Mouse (Mus musculus): ENCODE measurements at regions not wholly inside any gene's neighbourhood (a gene's known extent, or its start where the extent isn't known, plus 50 kb on each side); places are given as distances from the start of the nearest gene placed in this dataset.
"Not testable (repeated sequence)": the region's sequence is repeated elsewhere in the genome, so short reads cannot be mapped to it uniquely, and the experiment has no call there.

GRCm38 (mm10) chr8:15628584-15628983 lies 582.7 kb upstream of the BB014433 start:
- no peak overlapping the region for H3K27ac ChIP-seq (ENCODE audit: control insufficient read depth, low read depth, low read length)
- no peaks in the 10 kb centered on the region for H3K36me3 ChIP-seq (ENCODE audit: control insufficient read depth in 1 of 2, insufficient read depth in 2 of 2, low read length in 2 of 2)
- DNase-seq (ENCODE audit: low read depth, low spot score): no peak
- H3K4me1 ChIP-seq (ENCODE audit: control insufficient read depth in 1 of 2, insufficient read depth in 2 of 2, low read length in 2 of 2): no peaks in the 10 kb centered on the region
- TF ChIP-seq TBP (IDR thresholded peaks at IDR 0.05; ENCODE audit: low read depth, low read length) (no peak), BHLHE40 (IDR thresholded peaks at IDR 0.05; ENCODE audit: borderline replicate concordance, low read depth, low read length) (no peak), POLR2AphosphoS2 (IDR thresholded peaks at IDR 0.05; ENCODE audit: low read length) (no peak), ELF1 (IDR thresholded peaks at IDR 0.05; ENCODE audit: low read depth, low read length) (no peak), MAFK (IDR thresholded peaks at IDR 0.05; ENCODE audit: borderline replicate concordance, low read depth, low read length) (no peak), ETS1 (IDR thresholded peaks at IDR 0.05; ENCODE audit: low read depth, low read length) (no peak), USF1 (IDR thresholded peaks at IDR 0.05; ENCODE audit: low read depth, low read length) (no peak)
- no peaks in the 10 kb centered on the region for H3K79me2 ChIP-seq (ENCODE audit: control insufficient read depth, insufficient read depth, low read length, poor library complexity)
- no peak overlapping the region for H3K9ac ChIP-seq (ENCODE audit: control insufficient read depth, low read depth, low read length, poor library complexity, severe bottlenecking)
- H3K4me3 ChIP-seq (ENCODE audit: control insufficient read depth in 1 of 2, insufficient read depth in 1 of 2, low read depth in 2 of 2, low read length in 2 of 2): no peak overlapping the region
- H3K27me3 ChIP-seq (ENCODE audit: control insufficient read depth in 1 of 2, insufficient read depth in 2 of 2, low read length in 2 of 2): no peaks in the 10 kb centered on the region
- H3K9me3 ChIP-seq (replicated peaks; ENCODE audit: insufficient read depth, low read length): no peaks in the 10 kb centered on the region

- H3K36me3 ChIP-seq (ENCODE audit: control insufficient read depth in 1 of 2, insufficient read depth in 2 of 2, low read length in 2 of 2); H3K4me1 ChIP-seq (ENCODE audit: control insufficient read depth in 1 of 2, insufficient read depth in 2 of 2, low read length in 2 of 2); H3K4me3 ChIP-seq (ENCODE audit: control insufficient read depth in 1 of 2, insufficient read depth in 1 of 2, low read depth in 2 of 2, low read length in 2 of 2); H3K9ac ChIP-seq (ENCODE audit: control insufficient read depth, low read depth, low read length, poor library complexity, severe bottlenecking); H3K27me3 ChIP-seq (ENCODE audit: control insufficient read depth in 1 of 2, insufficient read depth in 2 of 2, low read length in 2 of 2); H3K79me2 ChIP-seq (ENCODE audit: control insufficient read depth, insufficient read depth, low read length, poor library complexity); H3K27ac ChIP-seq (ENCODE audit: control insufficient read depth, low read depth, low read length); H3K9me3 ChIP-seq (replicated peaks; ENCODE audit: insufficient read depth, low read length); DNase-seq (ENCODE audit: low read depth, low spot score): not testable (repeated sequence)
These were observed 577.9 kb upstream of the BB014433 start for GRCm38 (mm10) chr8:15623602-15624392.

- H3K36me3 ChIP-seq (ENCODE audit: control insufficient read depth in 1 of 2, insufficient read depth in 2 of 2, low read length in 2 of 2): no peaks in the 10 kb centered on the region
- no peaks in the 10 kb centered on the region for H3K9me3 ChIP-seq (replicated peaks; ENCODE audit: insufficient read depth, low read length)
- no peaks in the 10 kb centered on the region for H3K27me3 ChIP-seq (ENCODE audit: control insufficient read depth in 1 of 2, insufficient read depth in 2 of 2, low read length in 2 of 2)
- H3K27ac ChIP-seq (ENCODE audit: control insufficient read depth, low read depth, low read length): no peak overlapping the region
- no peak for DNase-seq (ENCODE audit: low read depth, low spot score)
- H3K4me1 ChIP-seq (ENCODE audit: control insufficient read depth in 1 of 2, insufficient read depth in 2 of 2, low read length in 2 of 2): no peaks in the 10 kb centered on the region
- TF ChIP-seq TBP (IDR thresholded peaks at IDR 0.05; ENCODE audit: low read depth, low read length): no peak
- no peak for TF ChIP-seq SIN3A (IDR thresholded peaks at IDR 0.05; ENCODE audit: low read length)
- TF ChIP-seq POLR2AphosphoS2 (IDR thresholded peaks at IDR 0.05; ENCODE audit: low read length): no peak
- no peak for TF ChIP-seq ZMIZ1 (IDR thresholded peaks at IDR 0.05; ENCODE audit: low read depth, low read length)
- no peak for TF ChIP-seq E2F4 (IDR thresholded peaks at IDR 0.05; ENCODE audit: borderline replicate concordance, low read depth, low read length)
- no peak for TF ChIP-seq CTCF (IDR thresholded peaks at IDR 0.05 in 2 of 3, conservative IDR thresholded peaks at IDR 0.05 in 1 of 3; ENCODE audit: control insufficient read depth in 1 of 3, insufficient read depth in 1 of 3, low read depth in 2 of 3, low read length in 3 of 3, poor library complexity in 1 of 3, severe bottlenecking in 1 of 3)
- TF ChIP-seq USF2 (IDR thresholded peaks at IDR 0.05; ENCODE audit: borderline replicate concordance in 1 of 2, insufficient read depth in 1 of 2, low read depth in 1 of 2, low read length in 2 of 2): no peak
- no peak for TF ChIP-seq GABPA (IDR thresholded peaks at IDR 0.05; ENCODE audit: low read depth, low read length)
- H3K9ac ChIP-seq (ENCODE audit: control insufficient read depth, low read depth, low read length, poor library complexity, severe bottlenecking): no peak overlapping the region
- H3K79me2 ChIP-seq (ENCODE audit: control insufficient read depth, insufficient read depth, low read length, poor library complexity): no peaks in the 10 kb centered on the region
- no peak overlapping the region for H3K4me3 ChIP-seq (ENCODE audit: control insufficient read depth in 1 of 2, insufficient read depth in 1 of 2, low read depth in 2 of 2, low read length in 2 of 2)
These were observed 564.3 kb upstream of the BB014433 start for GRCm38 (mm10) chr8:15610217-15610616.

All from MEL (cell line).